Mouse (Mus musculus): ENCODE measurements around the gene Pla2g5.

GRCm38 (mm10) chr4:138775435-138775834 lies 87.8 kb downstream of the Pla2g5 start, which contains the start of gene Pla2g2d:
- TF ChIP-seq POLR2A (IDR thresholded peaks at IDR 0.05; ENCODE audit: low read depth, low read length) (no peak), CTCF (IDR thresholded peaks at IDR 0.05; ENCODE audit: borderline replicate concordance, insufficient read depth, low read length) (no peak)

Measured in embryonic fibroblast, embryonic 13.5 days (primary cell).